Mouse (Mus musculus) lung, embryonic 16.5 days (tissue): Measurements from ENCODE around the gene Mllt6. TPM values are rescaled to one million over a fixed set of nuclear protein-coding genes. Genes with fewer than 3 reads are reported as not detected.
A peak's percentile ranks its signal among the peaks of the same experiment; 100 is the strongest.
"Not testable (repeated sequence)": the region's sequence is repeated elsewhere in the genome, so short reads cannot be mapped to it uniquely, and the experiment has no call there.

ENCODE experiments used
- ATAC-seq: fragments of 200-750 bp; cut with Nextera tagmentation; 2 replicates; pipeline ENCODE4 v1.8.0; 2017; ENCODE audit warnings: low read depth, mild to moderate bottlenecking, moderate library complexity
- H3K27ac ChIP-seq: fragments of 300-500 bp; sonication (generic); 2 replicates; pipeline ENCODE4 v1.5.1; 2014; ENCODE audit warnings: mild to moderate bottlenecking, control low read depth, low read length
- H3K27me3 ChIP-seq: fragments of 300-500 bp; sonication (generic); 2 replicates; pipeline ENCODE4 v1.6.1; 2014; ENCODE audit warnings: low read depth, low read length, mixed read lengths; ENCODE audit not compliant: control insufficient read depth, insufficient read depth
- H3K36me3 ChIP-seq: fragments of 300-500 bp; sonication (generic); 2 replicates; pipeline ENCODE4 v1.6.1; 2014; ENCODE audit warnings: low read length; ENCODE audit not compliant: control insufficient read depth, insufficient read depth
- H3K4me1 ChIP-seq: fragments of 300-500 bp; sonication (generic); replicated peaks from 2 replicates; pipeline ENCODE4 v1.6.1; 2014; ENCODE audit warnings: low read length, mixed read lengths; ENCODE audit not compliant: control insufficient read depth, insufficient read depth
- H3K4me2 ChIP-seq: fragments of 300-500 bp; sonication (generic); 2 replicates; pipeline ENCODE4 v1.6.1; 2014; ENCODE audit warnings: low read depth, low read length, control low read depth
- H3K4me3 ChIP-seq: fragments of 300-500 bp; sonication (generic); 2 replicates; pipeline ENCODE4 v1.5.1; 2014; ENCODE audit warnings: mild to moderate bottlenecking, low read length, control low read depth
- H3K9ac ChIP-seq: fragments of 300-500 bp; sonication (generic); 2 replicates; pipeline ENCODE4 v1.6.1; 2014; ENCODE audit warnings: low read length, control low read depth
- H3K9me3 ChIP-seq: fragments of 300-500 bp; sonication (generic); 2 replicates; pipeline ENCODE4 v1.6.1; 2016; ENCODE audit warnings: low read length; ENCODE audit not compliant: control insufficient read depth
- WGBS: fragments of 180-500 bp; shearing (Covaris S2); extraction: QIAGEN DNeasy Blood & Tissue Kit; methylation state at CpG from one replicate; pipeline ENCODE4 v1.1.7; 2014; 5-methylcytosine and 5-hydroxymethylcytosine counted together
- polyA plus RNA-seq: library from polyadenylated mRNA; unstranded; fragments of >200 nt; fragmentation: Nextera tagmentation; extraction: Ambion mirVana; gene quantifications from 2 replicates; pipeline ENCODE4 v1.2.1, GENCODE M21; 2015

Gene Mllt6
- polyA plus RNA-seq, 1 experiment from 2014 or later = 3.4 TPM

DNA sequence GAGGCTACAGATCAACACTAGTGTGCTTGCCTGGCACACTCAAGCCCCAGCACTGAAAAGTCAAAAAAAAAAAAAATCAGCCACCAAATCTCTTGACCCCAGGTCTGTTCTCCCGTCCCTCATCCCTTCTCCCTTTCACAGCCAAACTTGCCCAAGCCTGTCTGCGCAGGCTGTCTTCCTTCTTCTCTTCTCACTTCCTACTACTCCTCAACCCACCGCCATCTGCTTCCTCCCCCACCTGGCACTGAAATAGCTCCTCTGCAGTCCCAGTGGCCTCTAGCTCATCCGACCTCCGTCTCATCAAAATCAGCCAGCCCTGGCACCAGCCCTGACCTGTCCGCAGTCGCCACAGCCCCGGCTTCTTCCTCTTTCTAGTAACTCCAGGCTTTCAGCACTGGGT is 21.5 kb upstream of the Mllt6 start:
- H3K4me1 ChIP-seq = no peaks in the 10 kb centered on the region
- WGBS = 41% methylated on average over 8 of the region's 8 CpGs
- no peak overlapping the region for H3K4me3 ChIP-seq
- H3K4me2 ChIP-seq = no peak overlapping the region
- no peak for ATAC-seq
- H3K9ac ChIP-seq = no peak overlapping the region
- no peaks in the 10 kb centered on the region for H3K27me3 ChIP-seq
- no peaks in the 10 kb centered on the region for H3K36me3 ChIP-seq
- H3K27ac ChIP-seq = no peak overlapping the region
- H3K9me3 ChIP-seq = no peaks in the 10 kb centered on the region

DNA sequence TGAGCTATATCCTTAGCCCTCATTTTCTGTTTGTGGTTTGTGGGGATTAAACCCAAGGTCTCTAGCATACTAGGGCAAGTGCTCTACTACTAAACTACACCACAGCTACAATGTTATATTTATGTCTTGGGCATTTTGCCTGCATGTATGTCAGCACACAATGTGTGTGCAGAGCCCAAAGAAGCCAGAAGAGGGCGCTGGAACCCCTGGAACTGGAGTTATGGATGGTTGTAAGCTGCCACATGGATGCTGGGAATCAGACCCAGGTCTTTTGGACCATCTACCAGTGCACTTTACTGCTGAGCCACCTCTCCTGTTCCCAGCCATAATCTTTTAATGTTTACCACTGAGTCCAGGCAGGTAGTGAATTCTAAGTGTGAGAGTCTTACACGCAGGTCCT is 20.5 kb upstream of the Mllt6 start:
- Histone ChIP-seq H3K27ac (no peak overlapping the region), H3K9ac (no peak overlapping the region), H3K4me1 (no peaks in the 10 kb centered on the region), H3K4me2 (no peak overlapping the region), H3K9me3 (no peaks in the 10 kb centered on the region), H3K36me3 (no peaks in the 10 kb centered on the region), H3K27me3 (no peaks in the 10 kb centered on the region), H3K4me3 (no peak overlapping the region)
- 44% methylated on average over 2 of the region's 2 CpGs for WGBS
- ATAC-seq = no peak

DNA sequence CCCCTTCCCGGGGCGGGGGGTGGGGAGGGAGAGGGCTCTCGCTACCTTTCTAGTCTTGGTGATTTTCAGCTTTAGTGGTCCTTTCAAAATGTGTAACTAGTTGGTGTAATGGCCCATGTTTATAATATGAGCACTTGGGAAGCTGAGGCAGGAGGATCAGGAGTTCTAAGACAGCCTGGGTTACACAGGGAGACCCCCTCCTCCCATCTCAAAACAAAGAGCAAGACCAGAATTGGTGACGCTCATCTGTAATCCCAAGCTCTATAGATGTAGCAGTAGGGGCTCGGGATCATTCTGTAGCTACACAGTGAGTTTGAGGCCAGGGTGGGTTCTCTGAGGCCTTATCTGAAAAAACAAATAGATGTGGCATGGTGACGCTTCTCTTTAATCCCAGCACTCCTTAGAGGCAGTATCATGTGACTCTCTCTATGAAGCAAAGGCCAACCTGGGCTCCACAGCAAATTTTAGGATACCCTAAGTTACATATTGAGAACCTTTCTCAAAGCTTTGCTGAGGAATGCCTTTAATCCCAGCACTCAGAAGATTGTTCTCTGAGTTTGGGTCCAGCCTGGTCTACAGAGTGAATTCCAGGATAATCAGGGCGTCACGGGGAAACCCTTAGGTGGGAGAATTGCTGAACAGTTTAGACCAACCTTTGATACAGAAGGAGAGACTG is 19.7 kb upstream of the Mllt6 start:
- Histone ChIP-seq H3K9me3 (no peaks in the 10 kb centered on the region), H3K27me3 (no peaks in the 10 kb centered on the region), H3K27ac (no peak overlapping the region), H3K36me3 (no peaks in the 10 kb centered on the region), H3K9ac (no peak overlapping the region), H3K4me1 (no peaks in the 10 kb centered on the region), H3K4me2 (no peak overlapping the region), H3K4me3 (no peak overlapping the region)
- no peak for ATAC-seq
- 58% methylated on average over 8 of the region's 8 CpGs for WGBS

- Histone ChIP-seq H3K9ac (no peak overlapping the region), H3K4me3 (no peak overlapping the region), H3K27me3 (no peaks in the 10 kb centered on the region), H3K27ac (no peak overlapping the region), H3K4me1 (no peaks in the 10 kb centered on the region), H3K4me2 (no peak overlapping the region), H3K9me3 (no peaks in the 10 kb centered on the region), H3K36me3 (no peaks in the 10 kb centered on the region)
- 1% methylated on average over 6 of the region's 6 CpGs for WGBS
- peak; percentile 69 for ATAC-seq
These were observed 18.4 kb upstream of the Mllt6 start for GRCm38 (mm10) chr11:97644834-97645233.

DNA sequence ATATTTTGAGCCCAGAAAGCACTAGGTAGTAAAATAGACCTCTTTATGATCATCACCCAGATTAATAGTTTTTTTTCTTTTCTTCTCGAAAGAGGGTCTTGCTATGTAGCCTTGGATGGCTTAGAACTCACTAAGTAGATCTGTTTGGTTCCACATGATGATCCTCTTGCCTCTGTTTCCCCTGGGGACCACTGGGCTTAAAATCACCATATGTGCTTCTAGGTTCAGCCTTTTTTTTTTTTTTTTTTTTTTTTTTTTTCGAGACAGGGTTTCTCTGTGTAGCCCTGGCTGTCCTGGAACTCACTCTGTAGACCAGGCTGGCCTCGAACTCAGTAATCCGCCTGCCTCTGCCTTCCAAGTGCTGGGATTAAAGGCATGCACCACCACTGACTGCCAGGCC is 14.7 kb upstream of the Mllt6 start:
- H3K4me3 ChIP-seq, H3K4me1 ChIP-seq, ATAC-seq, H3K9me3 ChIP-seq, H3K36me3 ChIP-seq, H3K9ac ChIP-seq, H3K4me2 ChIP-seq, H3K27me3 ChIP-seq, H3K27ac ChIP-seq: not testable (repeated sequence)
- WGBS = 65% methylated on average over 4 of the region's 4 CpGs

- Histone ChIP-seq H3K9me3 (no peaks in the 10 kb centered on the region), H3K4me2 (no peak overlapping the region), H3K4me3 (no peak overlapping the region), H3K27me3 (no peaks in the 10 kb centered on the region), H3K36me3 (no peaks in the 10 kb centered on the region), H3K27ac (no peak overlapping the region), H3K4me1 (no peaks in the 10 kb centered on the region), H3K9ac (no peak overlapping the region)
- no peak for ATAC-seq
- WGBS = 52% methylated on average over 5 of the region's 5 CpGs
These were observed 12.9 kb upstream of the Mllt6 start for GRCm38 (mm10) chr11:97650341-97650740.

DNA sequence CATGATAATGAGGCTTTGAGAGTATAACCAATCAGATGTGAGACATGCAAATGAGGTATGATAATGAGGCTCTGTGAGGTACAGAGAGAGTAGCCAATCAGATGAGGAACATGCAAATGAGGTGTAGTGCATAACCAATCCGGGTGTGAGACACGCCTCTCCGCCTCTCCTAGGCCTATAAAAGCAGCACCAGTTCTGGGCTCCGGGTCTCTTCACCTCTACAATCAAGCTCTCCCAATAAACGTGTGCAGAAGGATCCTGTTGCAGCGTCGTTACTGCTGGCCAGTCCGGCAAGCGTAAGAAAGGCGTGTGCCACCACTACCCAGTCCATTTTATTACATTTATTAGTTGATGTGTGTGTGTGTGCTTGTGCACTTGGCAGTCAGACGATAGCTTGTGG is 9.8 kb upstream of the Mllt6 start:
- H3K36me3 ChIP-seq, H3K9me3 ChIP-seq, H3K4me3 ChIP-seq, H3K27me3 ChIP-seq, H3K4me1 ChIP-seq, H3K27ac ChIP-seq, H3K9ac ChIP-seq, H3K4me2 ChIP-seq, ATAC-seq: not testable (repeated sequence)
- 89% methylated on average over 11 of the region's 11 CpGs for WGBS

GRCm38 (mm10) chr11:97654210-97654609 is 9.0 kb upstream of the Mllt6 start:
- WGBS = 86% methylated on average over 2 of the region's 2 CpGs
- Histone ChIP-seq H3K4me1 (peaks cover 7% of the 10 kb centered on the region; the same call in 1 of the 2 replicates), H3K9me3 (no peaks in the 10 kb centered on the region), H3K27ac (no peak overlapping the region), H3K36me3 (no peaks in the 10 kb centered on the region), H3K4me3 (no peak overlapping the region), H3K27me3 (no peaks in the 10 kb centered on the region), H3K9ac (no peak overlapping the region), H3K4me2 (no peak overlapping the region)
- no peak for ATAC-seq

GRCm38 (mm10) chr11:97656269-97656971 is 6.8 kb upstream of the Mllt6 start:
- 78% methylated on average over 14 of the region's 14 CpGs for WGBS
- peaks cover 20% of the 10 kb centered on the region for H3K4me1 ChIP-seq
- peaks cover 3% of the 10 kb centered on the region; the same call in 1 of the 2 replicates for H3K27me3 ChIP-seq
- H3K9ac ChIP-seq = no peak overlapping the region
- H3K36me3 ChIP-seq = no peaks in the 10 kb centered on the region
- no peaks in the 10 kb centered on the region for H3K9me3 ChIP-seq
- H3K4me3 ChIP-seq = no peak overlapping the region
- ATAC-seq = no peak
- H3K4me2 ChIP-seq = no peak overlapping the region
- H3K27ac ChIP-seq = no peak overlapping the region
